Mouse (Mus musculus): ENCODE measurements around the gene Kiss1r. TPM values are rescaled to one million over a fixed set of nuclear protein-coding genes. Genes with fewer than 3 reads are reported as not detected.

Gene Kiss1r
- polyA plus RNA-seq, 1 experiment from 2014 or later: 0.34 TPM

GRCm38 (mm10) chr10:79925785-79926490 lies 9.2 kb downstream of the Kiss1r start:
- H3K4me1 ChIP-seq (replicated peaks): peaks cover 47% of the 10 kb centered on the region
- 4% methylated on average over 14 of the region's 15 CpGs for WGBS
- ATAC-seq (replicated peaks; ENCODE audit: insufficient number of reproducible peaks, insufficient read depth, low FRiP score, low read depth): no peak
- H3K4me2 ChIP-seq: peak overlapping the region; percentile 80
- H3K27me3 ChIP-seq: peaks cover 28% of the 10 kb centered on the region
- peak overlapping the region; percentile 92 for H3K9ac ChIP-seq
- H3K4me3 ChIP-seq: peak overlapping the region; percentile 83
- H3K36me3 ChIP-seq: peaks cover 3% of the 10 kb centered on the region; the same call in 1 of the 2 replicates
- no peaks in the 10 kb centered on the region for H3K9me3 ChIP-seq (replicated peaks)
- peak overlapping the region; percentile 95 for H3K27ac ChIP-seq

- H3K9me3 ChIP-seq (replicated peaks): no peaks in the 10 kb centered on the region
- peak; percentile 61 for ATAC-seq (replicated peaks; ENCODE audit: insufficient number of reproducible peaks, insufficient read depth, low FRiP score, low read depth)
- peak within 1 kb of the TSS; percentile 95 for H3K27ac ChIP-seq
- H3K36me3 ChIP-seq: peaks cover 10% of the 10 kb centered on the region
- under 1% methylated on average over 63 of the region's 63 CpGs for WGBS
- H3K4me3 ChIP-seq: peak within 1 kb of the TSS; percentile 83
- peak within 1 kb of the TSS; percentile 92 for H3K9ac ChIP-seq
- peak within 1 kb of the TSS; percentile 80 for H3K4me2 ChIP-seq
- peaks cover 43% of the 10 kb centered on the region for H3K4me1 ChIP-seq (replicated peaks)
- H3K27me3 ChIP-seq: peaks cover 20% of the 10 kb centered on the region
These were observed 9.9 kb downstream of the Kiss1r start, which contains the start of gene Arid3a for GRCm38 (mm10) chr10:79926491-79927323. Gene Arid3a, plus strand, starts transcription at chr10:79927043.

DNA sequence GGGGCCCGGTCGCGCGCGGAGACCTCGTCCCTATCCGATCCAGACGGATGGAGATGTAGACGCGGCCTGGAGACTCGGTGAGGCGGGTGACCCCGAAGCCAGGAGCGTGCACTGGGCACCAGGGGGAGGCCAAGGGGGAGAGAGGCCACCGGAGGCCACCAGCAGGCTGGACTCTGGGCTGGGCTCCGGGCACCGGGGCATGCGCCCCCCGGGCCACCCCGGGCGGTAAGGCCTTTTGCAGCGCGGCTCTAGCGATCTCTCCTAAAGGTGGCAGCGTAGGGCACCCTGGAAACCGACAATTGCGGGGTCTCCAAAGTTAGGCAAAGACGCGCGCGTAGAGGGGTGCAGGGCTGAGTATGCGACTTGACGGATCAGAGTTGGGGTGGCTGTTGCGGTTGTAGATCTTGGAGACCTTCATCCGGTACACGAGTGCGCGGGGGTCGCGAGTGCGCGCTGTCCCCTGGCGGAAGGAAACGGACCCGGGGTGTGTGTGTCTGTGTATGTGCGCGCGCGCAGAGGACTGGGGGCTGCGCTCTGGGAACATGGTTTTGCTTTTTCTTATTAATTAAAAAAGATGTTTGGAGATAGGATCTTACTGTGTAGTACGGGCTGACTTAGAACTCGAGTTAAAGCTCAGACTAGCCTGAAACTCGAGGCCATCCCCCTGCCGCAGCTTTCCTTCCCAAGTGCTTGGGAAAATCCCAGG lies 10.7 kb downstream of the Kiss1r start:
- peak; percentile 39; the same call in 1 of the 2 replicates for ATAC-seq (replicated peaks; ENCODE audit: insufficient number of reproducible peaks, insufficient read depth, low FRiP score, low read depth)
- H3K9ac ChIP-seq: peak overlapping the region; percentile 92
- H3K27ac ChIP-seq: peak overlapping the region; percentile 95
- H3K4me3 ChIP-seq: peak overlapping the region; percentile 83
- peaks cover 47% of the 10 kb centered on the region for H3K4me1 ChIP-seq (replicated peaks)
- H3K27me3 ChIP-seq: peaks cover 12% of the 10 kb centered on the region
- peak overlapping the region; percentile 80 for H3K4me2 ChIP-seq
- H3K9me3 ChIP-seq (replicated peaks): no peaks in the 10 kb centered on the region
- WGBS: under 1% methylated on average over 54 of the region's 54 CpGs
- peaks cover 12% of the 10 kb centered on the region for H3K36me3 ChIP-seq

DNA sequence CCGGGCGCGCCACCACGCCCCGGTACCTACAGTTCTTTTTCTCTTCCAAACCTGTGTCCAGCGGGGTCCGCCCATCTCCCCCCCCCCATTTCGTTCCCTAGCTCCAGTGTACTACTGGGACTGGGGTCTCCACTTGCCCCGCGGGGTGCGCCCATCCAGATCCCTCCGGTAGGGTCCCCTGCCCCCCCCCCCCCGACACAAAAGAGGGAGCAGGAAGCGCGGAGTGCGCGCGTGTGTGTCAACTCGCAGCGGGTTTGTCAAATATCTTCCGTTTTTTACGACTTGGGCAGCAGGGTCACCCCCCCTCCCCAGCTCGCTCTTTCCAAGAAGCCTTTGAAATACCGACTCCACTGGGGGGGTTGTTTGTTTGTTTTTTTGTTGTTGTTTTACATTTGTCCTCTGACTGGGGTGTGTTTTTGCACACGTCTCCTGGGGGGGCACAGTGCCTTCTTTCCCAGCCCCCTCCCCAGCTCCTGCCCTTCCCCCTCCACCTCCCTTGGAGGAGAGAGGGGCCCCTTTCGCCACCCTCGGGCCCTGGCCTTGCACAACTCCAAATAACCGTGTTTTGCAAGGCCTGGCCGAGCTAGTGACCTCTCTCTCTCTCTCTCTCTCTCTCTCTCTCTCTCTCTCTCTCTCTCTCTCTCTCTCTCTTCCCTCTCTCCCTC lies 11.4 kb downstream of the Kiss1r start:
- Histone ChIP-seq H3K4me3 (peak overlapping the region; percentile 83), H3K9me3 (replicated peaks) (no peaks in the 10 kb centered on the region), H3K36me3 (peaks cover 12% of the 10 kb centered on the region), H3K9ac (peak overlapping the region; percentile 92), H3K4me1 (replicated peaks) (peaks cover 54% of the 10 kb centered on the region), H3K4me2 (peak overlapping the region; percentile 80), H3K27me3 (peaks cover 5% of the 10 kb centered on the region), H3K27ac (peak overlapping the region; percentile 95)
- under 1% methylated on average over 29 of the region's 29 CpGs for WGBS
- ATAC-seq (replicated peaks; ENCODE audit: insufficient number of reproducible peaks, insufficient read depth, low FRiP score, low read depth): no peak

DNA sequence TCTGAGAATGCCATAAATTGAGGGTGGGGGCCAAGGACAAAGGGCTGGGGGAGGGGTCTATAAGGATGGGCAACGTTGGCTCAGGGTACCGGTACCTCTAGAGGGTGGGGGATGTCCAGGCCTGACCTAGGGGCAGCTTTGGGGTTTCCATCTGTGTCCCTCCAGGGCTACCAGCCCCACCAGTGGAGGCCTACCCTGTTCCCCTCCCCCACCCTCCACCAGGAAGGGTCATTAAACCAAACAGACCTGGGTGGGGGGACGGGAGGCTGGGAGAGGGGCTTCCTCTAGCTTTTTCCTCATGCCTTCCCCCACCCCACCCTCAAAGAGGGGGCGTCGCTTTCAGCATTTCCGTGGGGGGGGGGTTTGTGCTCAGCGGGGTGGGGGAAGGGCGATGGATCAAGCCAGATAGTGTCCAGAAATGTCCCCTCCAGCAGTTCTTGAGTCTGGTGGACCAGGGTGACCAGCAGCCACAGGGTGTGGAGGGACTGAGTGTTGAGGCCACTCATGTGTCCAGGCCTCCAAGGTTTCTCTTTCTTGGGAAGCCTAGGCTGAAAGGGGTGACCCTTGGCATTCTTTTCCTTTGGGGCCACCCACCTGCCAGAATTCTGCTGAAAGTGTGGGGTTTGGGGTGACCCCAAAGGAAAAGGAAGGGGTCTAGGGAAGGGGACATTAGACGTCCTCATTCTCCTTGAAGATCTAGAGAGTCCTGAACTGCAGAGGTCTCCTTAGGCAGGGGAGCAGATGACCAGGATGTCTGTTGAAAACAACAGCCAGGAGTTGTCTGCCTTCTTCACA lies 12.3 kb downstream of the Kiss1r start:
- H3K36me3 ChIP-seq: peaks cover 12% of the 10 kb centered on the region
- no peak for ATAC-seq (replicated peaks; ENCODE audit: insufficient number of reproducible peaks, insufficient read depth, low FRiP score, low read depth)

DNA sequence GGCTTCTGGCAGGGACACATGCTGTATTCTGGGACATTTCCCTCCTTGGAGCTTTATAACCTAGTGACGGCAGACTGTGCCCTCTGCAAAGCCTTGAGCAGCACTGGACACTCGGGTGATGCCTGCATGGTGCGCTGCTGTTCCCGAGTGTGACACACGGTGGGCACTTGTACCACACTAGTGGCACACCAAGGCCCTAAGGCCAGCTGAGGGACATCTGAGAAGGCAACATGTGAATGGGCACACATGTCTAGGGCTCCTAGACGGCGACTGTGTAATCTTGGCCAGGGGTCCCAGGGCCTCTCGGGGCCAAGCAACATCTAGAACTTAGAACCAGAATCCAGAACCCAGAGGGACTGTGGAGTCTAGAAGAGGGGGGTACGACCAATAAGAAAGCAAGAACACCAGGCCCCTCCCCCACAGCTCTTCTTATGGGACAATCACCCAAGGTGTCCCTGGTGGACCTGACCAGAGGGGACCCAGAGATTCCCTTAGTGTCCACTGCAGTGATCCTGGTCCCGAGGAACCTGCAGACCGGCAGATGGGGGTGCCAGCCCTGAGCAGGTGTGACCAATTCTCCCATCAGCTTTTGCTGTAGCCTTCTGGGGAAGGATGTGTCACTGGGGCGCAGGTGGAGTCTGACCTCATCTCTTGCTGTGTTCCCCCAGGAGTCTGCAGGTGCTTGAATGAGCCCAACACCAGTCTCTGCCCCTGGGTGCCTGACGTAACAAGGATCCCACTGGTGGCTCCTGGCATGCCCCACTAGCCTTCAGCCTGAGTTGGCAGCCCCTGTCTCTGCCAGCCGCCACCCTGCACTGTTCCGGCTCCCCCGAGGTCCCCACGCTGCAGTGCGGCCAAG lies 13.4 kb downstream of the Kiss1r start:
- Histone ChIP-seq H3K9ac (no peak overlapping the region), H3K4me2 (no peak overlapping the region), H3K36me3 (peaks cover 12% of the 10 kb centered on the region), H3K27ac (peak overlapping the region; percentile 12; the same call in 1 of the 2 replicates), H3K27me3 (no peaks in the 10 kb centered on the region), H3K9me3 (replicated peaks) (no peaks in the 10 kb centered on the region), H3K4me3 (no peak overlapping the region), H3K4me1 (replicated peaks) (peaks cover 70% of the 10 kb centered on the region)
- 80% methylated on average over 18 of the region's 18 CpGs for WGBS
- ATAC-seq (replicated peaks; ENCODE audit: insufficient number of reproducible peaks, insufficient read depth, low FRiP score, low read depth): no peak

More for the DNA sequence above, 12.3 kb downstream of the Kiss1r start:
- Histone ChIP-seq H3K9me3 (replicated peaks) (no peaks in the 10 kb centered on the region), H3K4me1 (replicated peaks) (peaks cover 63% of the 10 kb centered on the region), H3K27ac (peak overlapping the region; percentile 40), H3K4me2 (peak overlapping the region; percentile 80), H3K4me3 (peak overlapping the region; percentile 83), H3K27me3 (no peaks in the 10 kb centered on the region), H3K9ac (0 out of 2 replicates have a peak overlapping the region, but pooled peaks have one; percentile 10)
- WGBS: 26% methylated on average over 9 of the region's 9 CpGs

GRCm38 (mm10) chr10:79930826-79931186 lies 14.0 kb downstream of the Kiss1r start:
- H3K27ac ChIP-seq: no peak overlapping the region
- peaks cover 12% of the 10 kb centered on the region for H3K36me3 ChIP-seq
- no peak overlapping the region for H3K9ac ChIP-seq
- no peak for ATAC-seq (replicated peaks; ENCODE audit: insufficient number of reproducible peaks, insufficient read depth, low FRiP score, low read depth)
- H3K4me2 ChIP-seq: no peak overlapping the region
- 89% methylated on average over 16 of the region's 16 CpGs for WGBS
- peaks cover 72% of the 10 kb centered on the region for H3K4me1 ChIP-seq (replicated peaks)
- no peaks in the 10 kb centered on the region for H3K27me3 ChIP-seq
- no peaks in the 10 kb centered on the region for H3K9me3 ChIP-seq (replicated peaks)
- no peak overlapping the region for H3K4me3 ChIP-seq

DNA sequence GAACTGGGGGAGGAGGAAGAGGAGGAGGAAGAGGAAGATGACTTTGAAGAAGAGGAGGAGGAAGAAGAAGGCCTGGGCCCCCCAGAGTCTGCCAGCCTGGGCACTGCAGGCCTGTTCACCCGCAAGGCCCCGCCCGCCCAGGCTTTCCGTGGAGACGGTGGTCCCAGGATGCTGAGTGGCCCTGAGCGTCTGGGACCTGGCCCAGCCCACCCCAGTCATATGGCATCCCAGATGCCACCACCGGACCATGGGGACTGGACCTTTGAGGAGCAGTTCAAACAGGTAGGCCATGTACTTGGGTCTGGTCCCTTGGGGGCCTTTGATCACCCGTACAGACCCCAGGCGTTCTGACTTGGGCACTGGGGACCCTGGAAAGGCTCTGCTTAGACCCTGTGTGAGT lies 15.0 kb downstream of the Kiss1r start:
- ATAC-seq (replicated peaks; ENCODE audit: insufficient number of reproducible peaks, insufficient read depth, low FRiP score, low read depth): no peak
- Histone ChIP-seq H3K4me2 (no peak overlapping the region), H3K9ac (no peak overlapping the region), H3K4me1 (replicated peaks) (peaks cover 75% of the 10 kb centered on the region), H3K27ac (no peak overlapping the region), H3K9me3 (replicated peaks) (no peaks in the 10 kb centered on the region), H3K36me3 (peaks cover 12% of the 10 kb centered on the region), H3K27me3 (no peaks in the 10 kb centered on the region), H3K4me3 (no peak overlapping the region)
- 82% methylated on average over 9 of the region's 9 CpGs for WGBS

GRCm38 (mm10) chr10:79932736-79933135 lies 16.0 kb downstream of the Kiss1r start:
- H3K4me2 ChIP-seq: peak overlapping the region; percentile 5; the same call in 1 of the 2 replicates
- no peak overlapping the region for H3K9ac ChIP-seq

More at GRCm38 (mm10) chr10:79932736-79933135, 16.0 kb downstream of the Kiss1r start:
- Histone ChIP-seq H3K27ac (0 out of 2 replicates have a peak overlapping the region, but pooled peaks have one; percentile 13), H3K9me3 (replicated peaks) (no peaks in the 10 kb centered on the region), H3K4me1 (replicated peaks) (peaks cover 85% of the 10 kb centered on the region), H3K27me3 (no peaks in the 10 kb centered on the region), H3K4me3 (no peak overlapping the region), H3K36me3 (peaks cover 12% of the 10 kb centered on the region)
- no peak for ATAC-seq (replicated peaks; ENCODE audit: insufficient number of reproducible peaks, insufficient read depth, low FRiP score, low read depth)
- 16% methylated on average over 8 of the region's 8 CpGs for WGBS

Measured in heart, embryonic 15.5 days (tissue).